Mouse (Mus musculus): Measurements from ENCODE around the gene Abcd1. TPM values are rescaled to one million over a fixed set of nuclear protein-coding genes. Genes with fewer than 3 reads are reported as not detected.
"Not testable (repeated sequence)": the region's sequence is repeated elsewhere in the genome, so short reads cannot be mapped to it uniquely, and the experiment has no call there.

Gene Abcd1
- 10 to 100 TPM; 11.7 to 12.1 TPM for total RNA-seq (2021)

DNA sequence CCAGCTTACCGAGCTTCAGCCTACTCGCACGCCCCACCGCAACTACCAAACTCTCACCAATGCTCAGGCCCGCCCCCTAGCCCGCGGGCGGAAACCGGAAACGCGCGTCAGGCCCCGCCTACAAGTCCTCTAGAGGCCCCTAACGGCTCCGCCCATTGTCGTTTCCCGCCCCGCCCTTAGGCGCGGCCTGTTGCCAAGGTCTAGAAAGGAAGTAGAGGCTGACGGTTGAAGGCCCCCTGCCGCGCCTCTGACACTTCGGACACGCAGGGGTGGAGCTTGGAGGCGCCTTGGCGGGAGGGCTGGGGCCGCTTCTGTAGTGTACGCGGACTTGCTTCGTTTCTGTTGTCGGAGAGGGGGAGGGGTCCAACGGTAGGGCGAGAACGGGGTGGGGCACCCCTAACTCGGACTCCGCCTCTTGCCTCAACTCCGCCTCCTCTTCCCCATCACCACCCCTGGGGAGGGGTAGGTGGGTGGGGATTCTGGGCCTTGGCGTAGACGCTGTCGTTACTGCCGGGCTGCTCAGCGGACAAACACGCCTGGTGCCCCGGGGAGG is at the start of gene Abcd1, which contains the start of gene Bcap31:
Abcd1 (plus strand) TSS at position 489 of the 553 bp plus-strand sequence.
Bcap31 (minus strand) TSS at position 67 of the 553 bp plus-strand sequence.
- DNase-seq: peak; percentile 88

DNA sequence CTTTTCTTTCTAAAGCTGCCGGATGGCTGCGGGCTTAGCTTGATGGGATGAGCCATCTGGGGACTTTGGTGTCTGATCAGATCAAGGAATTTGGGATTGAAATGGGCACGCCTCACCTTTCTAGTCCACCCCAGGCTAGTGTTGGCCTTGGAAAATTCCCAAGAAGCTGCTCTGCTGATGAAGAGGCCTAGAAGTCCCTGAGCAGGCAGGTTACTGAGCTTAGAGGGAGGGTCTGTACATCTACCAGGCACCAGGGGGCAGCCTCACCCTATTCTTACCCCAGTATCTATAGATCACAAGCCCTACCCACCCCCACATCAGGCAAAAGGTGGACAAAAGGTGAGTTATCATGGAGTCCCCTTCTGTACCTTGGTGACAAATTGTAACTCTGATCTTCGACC is 44.4 kb upstream of the Abcd1 start:
- DNase-seq: peak; percentile 38 to 44

DNA sequence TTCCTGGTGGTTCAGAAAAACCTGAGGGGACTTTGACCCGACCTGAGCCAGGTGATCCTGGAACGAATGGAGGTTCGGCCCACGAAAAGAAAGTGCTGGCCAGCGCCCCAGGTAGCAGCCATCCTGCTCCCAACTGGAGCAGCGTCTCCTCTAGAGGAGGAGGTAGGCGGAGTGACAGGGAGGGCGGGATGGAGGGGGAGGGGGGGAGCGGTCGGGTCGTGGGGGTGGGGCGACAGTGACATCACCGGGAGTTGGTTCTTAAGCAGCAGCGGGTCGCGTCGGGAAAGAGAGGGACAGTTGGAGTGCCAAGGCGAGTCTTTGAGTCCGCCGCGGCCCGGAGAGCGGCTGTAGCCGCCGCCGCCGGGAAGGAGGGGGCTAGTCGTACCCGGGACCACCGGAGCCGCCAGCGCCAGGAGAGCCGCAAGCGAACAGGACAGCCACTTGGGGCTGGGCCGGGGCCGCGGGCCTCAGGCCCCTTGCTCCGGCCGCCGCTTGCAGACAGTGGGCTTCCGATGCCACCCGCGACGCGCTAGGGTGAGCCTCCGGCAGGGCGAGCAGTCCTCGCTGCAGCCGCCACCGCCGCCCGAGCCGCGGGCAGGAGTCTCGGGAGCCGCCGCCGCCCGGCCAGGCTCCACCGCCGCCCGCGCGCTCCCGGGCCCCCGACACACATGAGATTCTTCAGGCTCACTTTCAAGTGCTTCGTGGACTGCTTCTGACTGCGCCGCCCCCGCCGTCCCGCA is 43.3 kb upstream of the Abcd1 start, which contains the start of gene Slc6a8:
Slc6a8 (plus strand) TSS at position 272 of the 740 bp plus-strand sequence.
- peak; percentile 52 to 55 for DNase-seq

DNA sequence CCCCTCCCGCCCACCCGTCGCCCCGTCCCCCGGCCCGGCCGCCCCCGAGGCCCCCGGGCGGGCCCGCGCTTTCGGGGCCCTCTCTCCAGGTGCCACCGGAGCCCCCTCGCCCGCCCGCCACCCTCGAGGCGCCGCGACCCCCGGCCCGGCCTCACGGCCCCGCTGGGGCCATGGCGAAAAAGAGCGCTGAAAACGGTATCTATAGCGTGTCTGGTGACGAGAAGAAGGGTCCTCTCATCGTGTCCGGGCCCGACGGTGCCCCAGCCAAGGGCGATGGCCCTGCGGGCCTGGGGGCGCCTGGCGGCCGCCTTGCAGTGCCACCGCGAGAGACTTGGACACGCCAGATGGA is 42.8 kb upstream of the Abcd1 start:
- DNase-seq: no peak

DNA sequence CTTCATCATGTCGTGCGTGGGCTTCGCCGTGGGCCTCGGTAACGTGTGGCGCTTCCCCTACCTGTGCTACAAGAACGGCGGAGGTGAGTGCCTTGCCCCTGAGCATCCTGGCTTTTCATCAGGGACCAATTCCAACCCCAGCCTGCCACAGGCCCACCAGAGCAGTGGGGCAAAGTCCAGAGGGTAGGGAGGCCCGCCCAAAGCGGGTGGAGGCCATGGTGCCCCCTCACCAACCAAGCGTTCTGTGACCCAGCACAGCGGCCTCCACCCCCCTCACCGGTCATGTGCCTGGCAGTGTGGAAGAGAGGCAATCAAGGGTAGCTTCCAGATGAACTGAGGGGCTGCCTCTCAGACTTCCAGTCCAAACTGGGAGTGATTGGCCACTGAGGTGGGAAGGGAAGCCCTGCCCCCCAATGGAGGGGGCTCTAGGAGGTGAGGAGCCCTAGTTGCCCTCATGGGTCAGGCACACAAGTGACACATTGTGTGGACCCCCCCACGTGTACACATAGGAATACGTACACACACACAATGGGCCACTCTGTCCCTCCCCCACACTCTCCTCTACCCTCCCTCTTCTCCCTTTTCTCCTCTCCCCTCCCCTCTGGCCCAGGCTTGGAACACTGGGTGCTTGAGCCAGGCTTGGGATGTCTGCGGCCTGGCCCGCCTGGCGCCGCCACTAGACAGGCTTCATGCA is 42.3 kb upstream of the Abcd1 start:
- peak; percentile 24 to 40 for DNase-seq

DNA sequence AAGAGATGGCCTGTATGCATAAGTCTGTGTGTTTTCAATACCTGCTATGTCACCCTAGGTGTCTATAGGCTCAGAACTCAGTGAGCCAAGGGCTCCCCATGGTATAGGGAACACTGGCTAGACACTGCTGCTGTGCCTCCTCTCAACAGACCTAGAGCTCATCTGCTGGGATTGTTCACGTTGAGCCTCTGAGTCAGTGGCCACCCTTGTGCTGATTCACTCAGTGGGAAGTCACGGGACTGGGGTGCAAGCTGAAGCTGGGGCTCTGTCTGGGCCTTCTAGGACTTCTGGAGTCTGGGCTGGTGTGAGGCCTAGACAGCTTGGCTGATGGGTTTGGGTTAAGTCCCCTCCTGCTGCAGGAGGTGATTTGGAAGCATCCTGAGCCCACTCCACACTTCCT is 41.2 kb upstream of the Abcd1 start:
- DNase-seq: no peak

DNA sequence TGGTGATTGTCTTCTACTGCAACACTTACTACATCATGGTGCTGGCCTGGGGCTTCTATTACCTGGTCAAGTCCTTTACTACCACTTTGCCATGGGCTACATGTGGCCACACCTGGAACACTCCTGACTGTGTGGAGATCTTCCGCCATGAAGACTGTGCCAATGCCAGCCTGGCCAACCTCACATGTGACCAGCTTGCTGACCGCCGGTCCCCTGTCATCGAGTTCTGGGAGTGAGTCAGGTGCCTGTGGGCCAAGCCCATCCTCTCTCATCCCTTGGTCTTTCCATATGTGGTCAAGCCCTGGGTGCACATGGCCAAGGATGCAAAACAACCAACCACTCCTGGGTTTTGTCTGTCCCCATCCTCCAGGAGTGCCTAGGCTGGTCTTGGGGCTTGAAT is 39.7 kb upstream of the Abcd1 start:
- no peak for DNase-seq

DNA sequence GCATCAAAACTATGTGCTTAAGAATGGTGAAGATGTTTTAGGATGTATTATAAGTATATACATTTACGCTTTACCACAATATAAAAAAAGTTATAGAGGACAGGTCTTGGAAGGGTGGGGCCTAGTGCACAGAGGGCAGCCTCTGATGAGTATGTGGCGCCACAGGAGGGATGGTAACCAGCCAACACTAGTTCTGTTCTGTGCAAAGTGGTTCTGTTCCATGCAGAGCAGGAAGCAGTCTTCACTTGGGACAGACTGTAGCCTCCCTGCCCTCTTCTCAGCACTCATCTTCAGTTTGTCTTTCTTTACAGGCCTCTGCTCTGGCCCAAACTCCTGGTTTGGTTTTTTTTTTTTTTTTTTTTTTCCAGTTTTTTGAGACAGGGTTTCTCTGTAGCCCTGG is 32.2 kb upstream of the Abcd1 start:
- DNase-seq: no peak

DNA sequence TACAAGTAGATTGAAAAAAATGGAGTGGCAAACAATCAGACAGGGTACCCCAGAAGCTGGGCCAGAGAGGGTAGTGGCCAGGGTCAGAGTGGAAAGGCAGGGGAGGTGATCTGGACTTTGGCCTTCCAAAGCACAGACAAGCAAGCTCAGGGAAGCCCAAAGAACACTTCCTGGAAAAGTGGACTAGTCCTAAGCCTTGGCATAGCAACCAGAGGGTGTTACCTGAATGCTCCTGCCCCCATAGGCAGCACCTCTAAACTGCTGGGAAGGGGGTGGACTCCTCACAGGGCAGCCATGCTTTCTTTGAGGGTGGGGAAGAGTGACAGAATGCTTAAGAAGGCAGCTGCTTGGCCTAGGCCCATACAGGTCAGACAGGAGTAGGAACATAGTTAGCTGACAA is 31.4 kb upstream of the Abcd1 start:
- DNase-seq: no peak

DNA sequence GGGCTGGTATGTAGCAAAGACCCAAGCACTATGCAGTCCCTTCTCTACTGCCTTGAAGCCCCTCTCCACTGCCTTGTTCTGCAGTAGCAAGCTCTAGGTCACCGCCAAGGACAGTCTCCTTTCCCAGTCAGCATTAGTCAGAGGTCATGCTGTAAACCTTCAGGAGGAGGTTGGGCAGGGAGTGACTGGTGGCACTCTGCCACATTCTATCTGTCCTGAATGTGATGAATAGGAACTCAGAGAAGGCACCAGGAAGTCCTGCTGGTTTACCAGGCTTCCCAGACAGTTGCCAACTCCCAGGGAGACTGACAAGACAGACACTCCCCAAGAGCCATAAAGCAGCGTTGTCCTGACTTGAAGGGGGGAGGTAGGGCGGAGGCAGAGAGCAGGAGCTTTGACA is 30.8 kb upstream of the Abcd1 start:
- no peak for DNase-seq

DNA sequence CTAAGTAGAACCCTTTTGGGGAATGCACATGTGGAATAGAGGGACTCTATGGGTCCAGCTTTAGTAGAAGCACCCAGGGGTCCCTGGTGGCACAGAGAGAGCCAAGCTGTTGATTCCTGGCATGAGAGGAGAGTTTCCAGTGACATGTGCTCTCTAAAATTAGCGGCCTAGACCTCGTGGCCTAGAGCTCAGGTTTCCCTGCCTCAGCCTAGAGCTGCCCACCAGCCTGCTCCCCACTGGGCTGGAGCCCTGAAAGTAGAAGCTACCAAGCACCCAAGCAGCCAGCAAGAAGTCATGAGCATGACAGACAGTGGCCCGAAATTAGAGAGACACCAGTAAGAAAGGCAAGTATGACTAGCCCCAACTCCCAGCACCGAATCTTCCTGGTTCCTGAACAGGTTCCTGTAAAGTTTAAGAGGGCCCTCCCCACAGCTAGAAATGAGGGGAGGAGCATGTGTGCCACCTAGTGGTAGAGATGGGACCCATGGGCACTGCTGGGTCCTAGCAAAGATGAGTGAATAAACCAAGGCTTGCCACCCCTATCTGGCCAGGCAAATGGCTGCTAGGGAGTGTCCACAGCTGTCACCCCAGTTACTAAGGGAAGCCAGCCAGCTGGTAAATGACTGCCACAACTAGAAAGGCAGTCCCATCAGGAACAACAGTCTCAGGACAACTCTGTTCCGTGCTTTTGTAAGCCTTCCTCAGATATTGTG is 25.3 kb upstream of the Abcd1 start:
- DNase-seq: peak; percentile 36 to 45

DNA sequence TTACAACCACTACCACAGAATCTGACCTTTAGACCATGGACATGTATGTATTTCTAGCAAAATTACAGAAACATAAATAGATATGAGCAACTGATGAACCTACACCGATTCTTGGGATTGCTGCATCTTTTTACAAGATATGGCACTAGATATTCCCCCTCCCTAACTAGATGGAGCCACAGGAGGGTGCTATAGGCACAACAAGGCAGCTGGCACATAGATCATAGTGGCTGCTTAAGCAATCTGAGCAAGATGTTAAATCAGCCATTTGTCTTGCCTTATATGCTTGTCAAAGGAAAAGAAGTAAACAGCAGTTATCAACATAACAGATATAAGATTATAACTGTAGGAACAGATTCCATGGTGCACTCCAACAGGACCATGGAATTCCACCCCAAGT is 15.9 kb upstream of the Abcd1 start:
- no peak for DNase-seq

DNA sequence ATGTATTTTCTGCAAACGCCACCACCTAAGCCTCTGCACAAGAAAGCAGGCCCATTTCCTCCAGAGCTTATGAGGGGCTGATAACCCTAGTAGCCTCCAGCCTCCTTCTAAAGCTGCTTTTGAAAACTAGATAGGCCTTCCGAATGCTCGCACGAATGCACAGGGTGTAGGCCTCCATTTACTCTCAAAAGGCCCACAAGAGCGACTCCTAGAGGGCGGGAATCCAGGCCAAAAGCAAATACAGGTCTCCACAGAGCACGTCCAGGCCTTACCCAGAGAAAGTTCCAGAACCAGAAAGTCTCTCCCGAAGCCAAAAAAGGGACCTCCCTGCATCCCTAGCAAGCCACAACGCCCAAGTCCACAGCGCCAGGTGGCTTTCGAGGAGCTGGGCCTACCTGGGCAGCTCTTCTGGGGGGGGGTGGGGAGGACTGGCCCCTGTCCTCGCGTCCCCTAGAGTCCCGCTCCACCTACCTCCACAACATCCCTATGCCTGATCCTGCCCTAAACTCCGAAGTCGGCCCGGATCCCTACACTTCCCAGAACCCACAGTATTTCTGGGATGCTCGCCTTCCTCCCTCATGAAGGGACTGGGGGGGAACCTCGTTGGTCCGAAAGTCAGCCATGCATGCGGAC is 805 bp upstream of the Abcd1 start:
- DNase-seq: peak; percentile 6

DNA sequence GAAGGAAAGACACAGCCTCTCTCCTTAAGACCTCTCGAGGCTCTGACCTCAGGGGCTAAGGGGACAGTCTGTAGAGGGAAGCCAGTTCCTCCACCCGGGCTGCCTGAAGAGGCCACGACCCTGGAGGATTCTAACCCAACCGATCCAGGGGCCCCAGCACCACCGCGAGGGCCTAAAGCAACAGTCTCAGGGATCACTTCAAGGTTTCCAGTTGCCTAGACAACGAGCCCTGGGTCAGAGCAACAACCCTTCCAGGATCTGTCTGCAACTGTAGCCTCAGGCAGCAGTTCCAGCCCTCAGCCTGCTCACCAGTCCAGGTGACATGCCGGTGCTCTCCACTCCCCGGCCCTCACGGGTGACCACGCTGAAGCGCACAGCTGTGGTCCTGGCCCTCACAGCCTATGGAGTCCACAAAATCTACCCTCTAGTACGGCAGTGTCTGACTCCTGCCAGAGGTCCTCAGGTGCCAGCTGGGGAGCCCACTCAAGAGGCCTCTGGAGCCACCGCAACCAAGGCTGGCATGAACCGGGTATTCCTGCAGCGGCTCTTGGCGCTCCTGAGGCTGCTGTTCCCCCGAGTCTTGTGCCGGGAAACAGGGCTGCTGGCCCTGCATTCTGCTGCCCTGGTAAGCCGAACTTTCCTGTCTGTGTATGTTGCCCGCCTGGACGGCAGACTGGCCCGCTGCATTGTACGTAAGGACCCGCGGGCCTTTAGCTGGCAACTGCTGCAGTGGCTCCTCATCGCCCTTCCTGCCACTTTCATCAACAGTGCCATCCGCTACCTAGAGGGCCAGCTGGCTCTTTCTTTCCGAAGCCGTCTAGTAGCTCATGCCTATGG is 530 bp downstream of the Abcd1 start:
- DNase-seq: peak in 1 of 2 experiments; percentile 5

DNA sequence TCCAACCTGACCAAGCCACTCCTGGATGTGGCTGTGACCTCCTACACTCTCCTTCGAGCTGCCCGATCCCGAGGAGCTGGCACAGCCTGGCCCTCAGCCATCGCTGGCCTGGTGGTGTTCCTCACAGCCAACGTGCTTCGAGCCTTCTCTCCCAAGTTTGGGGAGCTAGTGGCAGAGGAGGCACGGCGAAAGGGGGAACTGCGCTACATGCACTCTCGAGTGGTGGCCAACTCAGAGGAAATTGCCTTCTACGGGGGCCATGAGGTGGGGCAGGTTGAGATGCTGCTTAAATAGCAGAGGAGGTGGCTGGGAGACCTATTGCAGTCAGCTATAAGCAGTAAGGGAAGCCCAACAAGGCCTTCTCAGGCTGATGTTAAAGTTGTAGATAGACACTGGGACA is 1.3 kb downstream of the Abcd1 start:
- peak in 1 of 2 experiments; percentile 5 for DNase-seq

DNA sequence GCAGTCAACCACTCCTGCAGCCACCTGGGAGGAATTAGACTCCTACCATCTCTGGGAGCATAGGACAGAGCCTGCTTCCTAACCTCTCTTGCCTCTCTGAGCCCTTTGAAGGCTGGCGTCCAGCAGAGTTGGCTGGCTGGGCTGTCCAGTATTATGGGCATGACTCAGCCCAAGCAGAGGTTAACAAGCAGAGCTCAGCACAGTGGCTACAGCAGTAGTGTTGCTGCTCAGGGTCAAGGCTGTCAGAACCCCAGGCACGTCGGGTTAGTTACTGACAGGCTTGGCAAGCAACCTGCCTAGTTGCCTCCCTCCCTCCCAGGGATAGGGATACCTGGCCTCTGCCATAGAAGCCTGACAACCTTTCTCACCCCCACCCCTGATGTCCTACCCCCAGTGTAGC is 1.9 kb downstream of the Abcd1 start:
- peak in 1 of 2 experiments; percentile 3 for DNase-seq

DNA sequence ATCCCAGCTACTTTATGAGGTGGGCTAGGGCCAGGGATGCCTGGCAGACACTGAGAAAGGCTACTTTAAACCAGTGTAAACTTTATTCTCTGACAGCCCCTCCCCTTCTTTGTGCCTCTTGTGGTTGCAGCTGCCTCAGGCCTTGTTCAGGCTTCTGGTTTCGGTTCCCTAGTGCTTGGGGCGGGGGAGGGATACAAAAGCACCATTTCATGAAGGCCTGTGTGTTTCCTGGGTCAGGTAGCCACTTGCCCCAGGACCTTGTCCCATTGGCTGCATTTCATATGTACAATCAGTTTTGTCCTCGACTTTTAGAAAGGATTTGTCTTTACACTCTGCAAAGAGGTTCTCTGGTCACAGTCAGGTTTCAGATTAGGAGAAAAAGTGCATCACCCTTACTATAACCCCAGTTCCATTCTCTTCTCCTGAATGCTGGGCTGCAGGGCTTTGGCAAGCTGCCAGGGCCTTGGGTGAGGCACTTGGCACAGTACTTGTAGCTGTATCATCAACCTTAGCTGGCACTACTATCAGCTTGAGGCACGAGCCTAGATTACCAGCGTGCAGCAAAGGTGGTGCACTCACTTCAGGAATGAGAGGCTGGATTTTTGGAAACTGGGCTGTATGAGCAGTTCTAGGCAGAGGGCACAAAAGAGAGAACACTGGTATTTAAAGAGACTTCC is 2.4 kb downstream of the Abcd1 start:
- DNase-seq: peak in 1 of 2 experiments; percentile 3

DNA sequence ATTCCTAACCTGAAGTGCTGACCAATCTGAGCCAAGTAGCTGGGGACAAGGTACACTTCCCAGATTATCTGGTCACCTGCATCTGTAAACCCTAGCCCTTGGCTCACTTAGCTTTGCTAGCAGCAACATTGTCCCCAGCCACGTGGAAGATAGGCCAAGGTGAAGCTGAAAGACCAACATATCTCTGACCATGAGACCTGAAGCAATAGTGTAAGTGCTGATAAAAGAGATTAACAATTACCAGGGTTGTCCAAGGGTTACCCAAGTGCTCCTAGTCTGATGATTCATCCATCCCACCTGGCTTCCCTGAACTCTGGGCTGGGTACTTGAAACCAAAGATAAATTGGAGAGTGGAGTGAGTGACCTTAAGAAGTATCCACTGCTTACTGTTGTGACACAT is 14.5 kb downstream of the Abcd1 start:
- DNase-seq: no peak

DNA sequence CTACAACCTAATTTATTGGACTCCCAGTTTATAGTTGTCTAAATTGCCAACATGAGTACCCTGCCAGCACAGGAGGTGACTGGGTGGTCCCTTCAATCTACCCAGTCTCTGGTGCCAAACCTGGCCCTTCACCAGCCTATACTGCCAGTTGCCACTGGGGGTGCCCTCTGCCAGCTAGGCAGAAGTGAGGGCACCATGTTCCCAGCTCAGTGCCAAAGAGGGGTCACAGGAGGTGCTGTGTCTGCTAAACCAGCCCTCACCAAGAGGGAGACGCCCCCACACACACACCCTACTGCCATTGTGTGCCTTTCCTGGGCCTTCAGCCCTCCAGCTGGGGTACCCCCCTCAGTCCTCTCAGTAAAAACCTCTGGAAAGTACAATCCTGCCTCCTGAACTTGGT is 21.8 kb downstream of the Abcd1 start:
- DNase-seq: no peak

DNA sequence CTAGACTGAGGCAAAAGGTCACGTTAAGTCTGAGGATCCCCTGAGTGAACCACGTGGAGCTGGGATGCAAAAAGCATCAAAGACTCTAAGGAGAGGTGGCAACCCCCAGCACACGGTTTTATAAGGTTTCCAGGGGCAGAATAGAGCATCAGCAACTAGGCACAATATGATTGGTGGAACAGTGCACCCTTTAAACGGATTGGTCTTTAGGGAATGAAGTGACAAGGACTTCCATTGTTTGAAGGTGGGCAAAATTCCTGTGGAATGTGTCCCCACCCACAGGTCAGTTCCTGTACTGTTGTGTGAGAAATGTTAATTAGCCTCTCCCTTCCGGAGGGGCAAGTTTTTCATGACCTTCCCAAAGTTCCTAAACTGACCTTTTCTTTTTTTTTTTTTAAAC is 22.8 kb downstream of the Abcd1 start:
- DNase-seq: no peak

DNA sequence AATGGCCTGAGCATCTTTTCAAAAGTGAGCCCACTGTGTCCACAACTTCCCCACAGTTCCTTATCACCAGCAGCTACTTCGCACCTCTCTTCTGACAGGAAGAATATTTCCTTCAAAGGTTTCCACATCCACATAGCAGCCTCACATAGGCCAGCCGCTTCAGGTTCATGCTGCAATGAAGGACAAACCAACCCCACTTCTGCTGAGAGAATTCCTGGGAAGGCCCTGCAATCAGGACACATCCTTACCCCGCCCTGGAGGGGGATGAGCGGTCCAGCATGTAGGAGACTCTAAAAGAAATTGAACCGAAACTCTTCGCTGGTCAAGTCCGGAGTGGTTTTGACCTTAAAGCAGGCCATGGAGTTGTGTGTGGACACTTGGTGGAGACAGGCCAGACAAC is 23.4 kb downstream of the Abcd1 start:
- not testable (repeated sequence) for DNase-seq
